Mouse (Mus musculus) layer of hippocampus, adult 18-20 months (tissue): ENCODE measurements around the gene Myadm. TPM values are rescaled to one million over a fixed set of nuclear protein-coding genes. Genes with fewer than 3 reads are reported as not detected.

Experiments used
- total RNA-seq, 2 experiments: library from RNA; stranded (reverse); gene quantifications; 2 replicates each; pipeline ENCODE4 v1.2.3; 2021

Gene Myadm
- total RNA-seq, 2 experiments from 2014 or later, result 55.4 to 56.7 TPM

Other genes starting within 250 kb of the Myadm start
- gene AU018091, start 119.9 kb upstream of the Myadm start, total RNA-seq, result not detected
- gene Nlrp12, start 39.3 kb upstream of the Myadm start, total RNA-seq, result under 1 TPM in 1 of 2 experiments, not detected in 1; 0.05 TPM
- 100 to 1,000 TPM; 486 to 548 TPM for gene Prkcg, start 99 bp downstream of the Myadm start, total RNA-seq
- gene Cacng7, start 43.9 kb downstream of the Myadm start, total RNA-seq, result 100 to 1,000 TPM; 134 to 148 TPM
- 100 to 1,000 TPM; 368 to 411 TPM for gene Cacng8, start 101.6 kb downstream of the Myadm start, total RNA-seq
- 1 to 10 TPM; 1.3 to 1.5 TPM for gene Cacng6, start 135.1 kb downstream of the Myadm start, total RNA-seq
- gene Tarm1, start 213.5 kb downstream of the Myadm start, total RNA-seq, result not detected